Mouse (Mus musculus): ENCODE measurements at regions not wholly inside any gene's neighbourhood (a gene's known extent, or its start where the extent isn't known, plus 50 kb on each side); places are given as distances from the start of the nearest gene placed in this dataset.

DNA sequence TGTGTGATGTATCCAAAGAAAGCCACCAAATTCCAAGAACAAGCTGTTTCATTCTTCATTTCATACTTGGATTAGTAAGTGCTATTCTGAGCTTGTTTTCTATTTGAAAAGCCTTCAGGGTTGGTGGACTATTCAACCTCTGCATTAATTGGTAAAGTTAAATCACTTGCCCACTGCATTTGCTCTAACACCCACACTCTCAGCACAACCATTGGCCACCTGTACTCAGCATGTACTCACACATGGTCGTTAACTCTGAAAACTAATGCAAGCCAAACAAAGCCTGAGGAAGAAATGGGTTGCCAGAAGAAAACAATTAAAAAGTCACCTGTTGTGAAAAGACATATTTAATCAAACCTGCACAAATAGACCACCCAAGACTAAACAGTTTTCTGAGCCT is 267.5 kb downstream of the Trim52 start:
- peak; percentile 75; the same call in 1 of the 2 replicates for ATAC-seq (ENCODE audit: insufficient number of reproducible peaks, insufficient read depth, low FRiP score, low TSS enrichment, low read depth)
- WGBS: 15% methylated on average over 1 of the region's 1 CpGs

DNA sequence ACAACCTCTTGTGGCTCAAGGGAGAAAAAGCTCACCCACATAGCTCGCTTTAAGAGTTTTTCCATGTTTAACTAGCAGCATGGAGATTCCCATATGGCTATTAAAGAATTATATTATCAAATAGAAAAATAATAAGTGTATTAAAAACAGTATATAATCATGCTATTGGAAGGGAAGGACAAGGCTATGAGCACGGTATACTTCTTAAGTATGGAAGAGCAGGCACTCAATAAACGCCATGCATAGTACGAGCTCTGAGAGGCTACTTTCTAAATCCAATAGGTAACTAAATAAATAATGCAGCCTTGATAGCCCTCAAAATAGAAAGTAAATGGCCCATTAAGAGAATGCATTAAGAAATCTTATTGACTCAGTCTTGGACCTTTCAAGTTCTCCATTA is 273.6 kb downstream of the Trim52 start:
- peak; percentile 63; the same call in 1 of the 2 replicates for ATAC-seq (ENCODE audit: insufficient number of reproducible peaks, insufficient read depth, low FRiP score, low TSS enrichment, low read depth)

More for the DNA sequence above, 267.5 kb downstream of the Trim52 start:
- no peak overlapping the region for H3K4me3 ChIP-seq (replicated peaks)
- 0 out of 2 replicates have a peak overlapping the region, but pooled peaks have one; percentile 31 for H3K27ac ChIP-seq
- no peaks in the 10 kb centered on the region for H3K36me3 ChIP-seq
- H3K4me1 ChIP-seq (replicated peaks): peaks cover 6% of the 10 kb centered on the region
- no peak overlapping the region for H3K9ac ChIP-seq (replicated peaks)
- H3K27me3 ChIP-seq: no peaks in the 10 kb centered on the region
- no peak overlapping the region for H3K4me2 ChIP-seq
- H3K9me3 ChIP-seq: no peaks in the 10 kb centered on the region

GRCm38 (mm10) chr14:106387671-106388070 is 281.7 kb downstream of the Trim52 start:
- Histone ChIP-seq H3K36me3 (no peaks in the 10 kb centered on the region), H3K4me1 (replicated peaks) (no peaks in the 10 kb centered on the region), H3K9ac (replicated peaks) (no peak overlapping the region), H3K4me3 (replicated peaks) (no peak overlapping the region), H3K4me2 (no peak overlapping the region), H3K27ac (no peak overlapping the region), H3K9me3 (no peaks in the 10 kb centered on the region), H3K27me3 (no peaks in the 10 kb centered on the region; the same call in 1 of the 2 replicates)
- no peak for ATAC-seq (ENCODE audit: insufficient number of reproducible peaks, insufficient read depth, low FRiP score, low TSS enrichment, low read depth)
- WGBS: 85% methylated on average over 3 of the region's 3 CpGs

More for the DNA sequence above, 273.6 kb downstream of the Trim52 start:
- H3K4me3 ChIP-seq (replicated peaks): no peak overlapping the region
- H3K9ac ChIP-seq (replicated peaks): no peak overlapping the region
- no peaks in the 10 kb centered on the region for H3K9me3 ChIP-seq
- H3K4me2 ChIP-seq: no peak overlapping the region
- H3K36me3 ChIP-seq: no peaks in the 10 kb centered on the region
- H3K4me1 ChIP-seq (replicated peaks): peaks cover 9% of the 10 kb centered on the region; the same call in 1 of the 2 replicates
- no peaks in the 10 kb centered on the region; the same call in 1 of the 2 replicates for H3K27me3 ChIP-seq
- no peak overlapping the region for H3K27ac ChIP-seq
- WGBS: 39% methylated on average over 4 of the region's 4 CpGs

GRCm38 (mm10) chr14:106390546-106390945 is 284.5 kb downstream of the Trim52 start:
- no peaks in the 10 kb centered on the region for H3K36me3 ChIP-seq
- H3K4me2 ChIP-seq: no peak overlapping the region
- H3K27me3 ChIP-seq: no peaks in the 10 kb centered on the region
- no peak for ATAC-seq (ENCODE audit: insufficient number of reproducible peaks, insufficient read depth, low FRiP score, low TSS enrichment, low read depth)
- no peak overlapping the region for H3K27ac ChIP-seq
- no peaks in the 10 kb centered on the region for H3K4me1 ChIP-seq (replicated peaks)
- H3K4me3 ChIP-seq (replicated peaks): no peak overlapping the region
- WGBS: 88% methylated on average over 9 of the region's 9 CpGs
- H3K9me3 ChIP-seq: no peaks in the 10 kb centered on the region
- no peak overlapping the region for H3K9ac ChIP-seq (replicated peaks)

DNA sequence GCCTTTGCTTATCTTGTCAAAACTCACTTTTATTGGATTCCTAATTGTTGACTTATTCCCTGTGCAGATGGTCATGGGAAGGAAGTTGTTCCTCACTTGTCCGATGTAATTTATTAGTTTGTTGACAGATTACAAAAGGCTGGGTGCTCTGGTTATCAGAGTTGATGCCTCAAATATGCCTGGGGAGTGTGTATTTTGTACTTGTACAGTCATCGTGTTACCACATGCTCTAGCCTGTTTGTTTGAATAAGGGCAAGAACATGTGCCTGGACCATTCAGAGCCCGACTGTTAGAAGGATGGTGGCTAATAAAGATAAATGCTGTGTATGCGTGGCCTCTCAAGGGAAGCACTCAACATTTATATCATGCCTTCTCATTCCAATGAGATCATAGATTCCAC is 288.0 kb downstream of the Trim52 start:
- Histone ChIP-seq H3K9me3 (no peaks in the 10 kb centered on the region), H3K4me1 (replicated peaks) (no peaks in the 10 kb centered on the region), H3K4me2 (no peak overlapping the region), H3K9ac (replicated peaks) (no peak overlapping the region), H3K27ac (no peak overlapping the region), H3K4me3 (replicated peaks) (no peak overlapping the region), H3K27me3 (no peaks in the 10 kb centered on the region), H3K36me3 (no peaks in the 10 kb centered on the region)
- no peak for ATAC-seq (ENCODE audit: insufficient number of reproducible peaks, insufficient read depth, low FRiP score, low TSS enrichment, low read depth)
- 71% methylated on average over 4 of the region's 4 CpGs for WGBS

- Histone ChIP-seq H3K27ac (peak overlapping the region; percentile 37; the same call in 1 of the 2 replicates), H3K9me3 (no peaks in the 10 kb centered on the region), H3K9ac (replicated peaks) (no peak overlapping the region), H3K27me3 (no peaks in the 10 kb centered on the region), H3K4me3 (replicated peaks) (no peak overlapping the region), H3K36me3 (no peaks in the 10 kb centered on the region), H3K4me2 (no peak overlapping the region), H3K4me1 (replicated peaks) (no peaks in the 10 kb centered on the region)
- WGBS: 65% methylated on average over 2 of the region's 2 CpGs
- ATAC-seq (ENCODE audit: insufficient number of reproducible peaks, insufficient read depth, low FRiP score, low TSS enrichment, low read depth): 0 out of 2 replicates have a peak, but pooled peaks have one; percentile 47
Measured at GRCm38 (mm10) chr14:106412917-106413558, 307.0 kb downstream of the Trim52 start.

- Histone ChIP-seq H3K4me3 (replicated peaks) (no peak overlapping the region), H3K27ac (no peak overlapping the region), H3K9ac (replicated peaks) (no peak overlapping the region), H3K27me3 (no peaks in the 10 kb centered on the region), H3K4me1 (replicated peaks) (no peaks in the 10 kb centered on the region), H3K9me3 (no peaks in the 10 kb centered on the region), H3K4me2 (no peak overlapping the region), H3K36me3 (no peaks in the 10 kb centered on the region)
- no peak for ATAC-seq (ENCODE audit: insufficient number of reproducible peaks, insufficient read depth, low FRiP score, low TSS enrichment, low read depth)
- WGBS: 55% methylated on average over 4 of the region's 4 CpGs
Measured at GRCm38 (mm10) chr14:106424714-106425113, 318.7 kb downstream of the Trim52 start.

GRCm38 (mm10) chr14:106428594-106428993 is 322.6 kb downstream of the Trim52 start:
- Histone ChIP-seq H3K27me3 (no peaks in the 10 kb centered on the region), H3K36me3 (no peaks in the 10 kb centered on the region), H3K4me1 (replicated peaks) (no peaks in the 10 kb centered on the region), H3K4me2 (no peak overlapping the region), H3K9me3 (no peaks in the 10 kb centered on the region), H3K4me3 (replicated peaks) (no peak overlapping the region), H3K27ac (no peak overlapping the region), H3K9ac (replicated peaks) (no peak overlapping the region)
- no peak for ATAC-seq (ENCODE audit: insufficient number of reproducible peaks, insufficient read depth, low FRiP score, low TSS enrichment, low read depth)
- 50% methylated on average over 2 of the region's 2 CpGs for WGBS

DNA sequence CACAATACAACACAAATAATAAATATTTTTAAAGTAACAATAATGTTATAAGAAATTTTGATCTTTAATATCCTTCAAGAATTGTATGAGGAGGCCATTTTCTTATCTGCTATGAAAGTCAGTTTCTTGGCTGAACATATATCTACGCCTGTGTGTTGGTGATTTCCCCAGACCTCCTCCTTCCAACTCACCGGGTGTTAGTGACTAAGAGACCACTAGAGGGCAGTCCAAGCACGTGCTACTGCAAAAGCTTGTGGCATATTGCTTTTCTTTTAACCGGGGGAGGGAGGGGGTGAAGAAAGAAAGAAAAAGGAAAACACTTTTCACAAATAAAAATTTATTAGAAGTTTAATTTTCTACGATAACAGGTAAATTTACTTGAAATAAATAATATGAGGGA is 333.3 kb downstream of the Trim52 start:
- Histone ChIP-seq H3K27me3 (no peaks in the 10 kb centered on the region), H3K4me3 (replicated peaks) (no peak overlapping the region), H3K27ac (no peak overlapping the region), H3K9ac (replicated peaks) (no peak overlapping the region), H3K4me2 (no peak overlapping the region), H3K36me3 (no peaks in the 10 kb centered on the region), H3K4me1 (replicated peaks) (no peaks in the 10 kb centered on the region), H3K9me3 (no peaks in the 10 kb centered on the region)
- no peak for ATAC-seq (ENCODE audit: insufficient number of reproducible peaks, insufficient read depth, low FRiP score, low TSS enrichment, low read depth)
- WGBS: 18% methylated on average over 5 of the region's 5 CpGs

DNA sequence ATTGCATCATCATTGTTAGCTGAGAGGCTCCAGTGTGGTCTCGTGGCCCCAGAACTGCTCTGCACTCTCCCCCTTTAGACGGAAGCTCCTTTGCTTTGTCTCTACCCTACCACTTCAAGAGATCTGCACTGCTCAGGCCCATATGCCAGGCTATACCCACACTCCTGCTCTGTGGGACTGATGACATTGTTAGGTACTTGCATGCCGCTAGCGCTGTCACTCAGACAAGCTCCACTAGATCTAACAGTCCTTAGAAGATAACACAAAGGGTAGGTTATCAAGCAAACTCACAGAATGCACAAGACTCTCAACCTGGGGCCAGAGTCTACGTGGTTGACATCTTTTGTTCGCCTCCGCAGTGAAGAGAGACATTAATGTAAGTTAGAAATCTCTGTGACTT is 383.1 kb downstream of the Trim52 start:
- Histone ChIP-seq H3K4me2 (no peak overlapping the region), H3K4me1 (replicated peaks) (no peaks in the 10 kb centered on the region), H3K4me3 (replicated peaks) (no peak overlapping the region), H3K27ac (no peak overlapping the region), H3K36me3 (no peaks in the 10 kb centered on the region), H3K27me3 (no peaks in the 10 kb centered on the region), H3K9me3 (no peaks in the 10 kb centered on the region), H3K9ac (replicated peaks) (no peak overlapping the region)
- no peak for ATAC-seq (ENCODE audit: insufficient number of reproducible peaks, insufficient read depth, low FRiP score, low TSS enrichment, low read depth)
- 95% methylated on average over 7 of the region's 7 CpGs for WGBS

DNA sequence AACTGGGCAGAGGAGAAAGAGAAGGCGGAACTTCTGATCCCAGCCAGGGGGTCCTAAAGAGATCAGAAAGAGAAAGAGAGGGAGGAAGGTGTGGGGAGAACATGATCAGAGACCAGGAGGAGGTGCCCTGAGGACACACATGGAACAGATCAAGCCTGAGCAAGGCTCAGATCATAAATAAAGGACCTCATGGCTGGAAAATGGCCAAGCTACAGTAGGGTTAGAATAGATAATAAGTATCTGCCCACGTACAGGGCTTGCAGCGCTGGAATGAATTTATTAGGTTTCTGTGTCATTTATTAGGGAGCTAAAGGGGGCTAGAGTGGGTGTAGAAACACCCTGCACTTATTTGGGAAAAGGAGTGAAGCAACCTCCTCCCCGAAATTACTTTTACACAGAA is 385.4 kb downstream of the Trim52 start:
- ATAC-seq (ENCODE audit: insufficient number of reproducible peaks, insufficient read depth, low FRiP score, low TSS enrichment, low read depth): no peak
- WGBS: 57% methylated on average over 4 of the region's 4 CpGs
- Histone ChIP-seq H3K27me3 (no peaks in the 10 kb centered on the region), H3K4me2 (no peak overlapping the region), H3K36me3 (no peaks in the 10 kb centered on the region), H3K9me3 (no peaks in the 10 kb centered on the region), H3K27ac (no peak overlapping the region), H3K4me1 (replicated peaks) (no peaks in the 10 kb centered on the region), H3K9ac (replicated peaks) (no peak overlapping the region), H3K4me3 (replicated peaks) (no peak overlapping the region)

Measured in limb, embryonic 12.5 days (tissue).